Mouse (Mus musculus) hindbrain, embryonic 11.5 days (tissue): ENCODE measurements around the gene Acot12. TPM values are rescaled to one million over a fixed set of nuclear protein-coding genes. Genes with fewer than 3 reads are reported as not detected.

Experiments used
- ATAC-seq: fragments of 200-750 bp; cut with Nextera tagmentation; 2 replicates; pipeline ENCODE4 v1.8.0; 2017; ENCODE audit warnings: mild to moderate bottlenecking, moderate TSS enrichment, moderate library complexity; ENCODE audit not compliant: low FRiP score
- DNase-seq: peaks from one replicate; pipeline ENCODE4 v3.0.0-alpha.2; 2015; ENCODE audit warnings: low spot score
- H3K27ac ChIP-seq: fragments of 300-500 bp; sonication (generic); 2 replicates; pipeline ENCODE4 v1.5.1; 2014; ENCODE audit warnings: mild to moderate bottlenecking, low read depth, low read length
- H3K27me3 ChIP-seq: fragments of 300-500 bp; sonication (generic); 2 replicates; pipeline ENCODE4 v1.6.1; 2014; ENCODE audit warnings: mild to moderate bottlenecking, low read length, moderate library complexity, mixed read lengths; ENCODE audit not compliant: control insufficient read depth, insufficient read depth
- H3K36me3 ChIP-seq: fragments of 300-500 bp; sonication (generic); 2 replicates; pipeline ENCODE4 v1.6.1; 2014; ENCODE audit warnings: mild to moderate bottlenecking, low read length, moderate library complexity, mixed read lengths; ENCODE audit not compliant: control insufficient read depth, insufficient read depth
- H3K4me1 ChIP-seq: fragments of 300-500 bp; sonication (generic); replicated peaks from 2 replicates; pipeline ENCODE4 v1.6.1; 2014; ENCODE audit warnings: low read length, mixed read lengths; ENCODE audit not compliant: control insufficient read depth, insufficient read depth
- H3K4me2 ChIP-seq: fragments of 300-500 bp; sonication (generic); replicated peaks from 2 replicates; pipeline ENCODE4 v1.6.1; 2014; ENCODE audit warnings: mild to moderate bottlenecking, low read depth, low read length
- H3K4me3 ChIP-seq: fragments of 300-500 bp; sonication (generic); 2 replicates; pipeline ENCODE4 v1.5.1; 2014; ENCODE audit warnings: low read depth, low read length
- H3K9ac ChIP-seq: fragments of 300-500 bp; sonication (generic); 2 replicates; pipeline ENCODE4 v1.6.1; 2014; ENCODE audit warnings: low read depth, low read length
- H3K9me3 ChIP-seq: fragments of 300-500 bp; sonication (generic); 2 replicates; pipeline ENCODE4 v1.6.1; 2016; ENCODE audit warnings: low read length; ENCODE audit not compliant: control insufficient read depth
- WGBS: fragments of 180-500 bp; shearing (Covaris S2); extraction: QIAGEN DNeasy Blood & Tissue Kit; methylation state at CpG from one replicate; pipeline ENCODE4 v1.1.7; 2014; 5-methylcytosine and 5-hydroxymethylcytosine counted together
- polyA plus RNA-seq: library from polyadenylated mRNA; unstranded; fragments of >200 nt; fragmentation: Nextera tagmentation; extraction: Ambion mirVana; gene quantifications from 2 replicates; pipeline ENCODE4 v1.2.1, GENCODE M21; 2014

Acot12 gene
- 0.11 TPM in 1 of 2 replicates, not detected in the other for polyA plus RNA-seq

DNA sequence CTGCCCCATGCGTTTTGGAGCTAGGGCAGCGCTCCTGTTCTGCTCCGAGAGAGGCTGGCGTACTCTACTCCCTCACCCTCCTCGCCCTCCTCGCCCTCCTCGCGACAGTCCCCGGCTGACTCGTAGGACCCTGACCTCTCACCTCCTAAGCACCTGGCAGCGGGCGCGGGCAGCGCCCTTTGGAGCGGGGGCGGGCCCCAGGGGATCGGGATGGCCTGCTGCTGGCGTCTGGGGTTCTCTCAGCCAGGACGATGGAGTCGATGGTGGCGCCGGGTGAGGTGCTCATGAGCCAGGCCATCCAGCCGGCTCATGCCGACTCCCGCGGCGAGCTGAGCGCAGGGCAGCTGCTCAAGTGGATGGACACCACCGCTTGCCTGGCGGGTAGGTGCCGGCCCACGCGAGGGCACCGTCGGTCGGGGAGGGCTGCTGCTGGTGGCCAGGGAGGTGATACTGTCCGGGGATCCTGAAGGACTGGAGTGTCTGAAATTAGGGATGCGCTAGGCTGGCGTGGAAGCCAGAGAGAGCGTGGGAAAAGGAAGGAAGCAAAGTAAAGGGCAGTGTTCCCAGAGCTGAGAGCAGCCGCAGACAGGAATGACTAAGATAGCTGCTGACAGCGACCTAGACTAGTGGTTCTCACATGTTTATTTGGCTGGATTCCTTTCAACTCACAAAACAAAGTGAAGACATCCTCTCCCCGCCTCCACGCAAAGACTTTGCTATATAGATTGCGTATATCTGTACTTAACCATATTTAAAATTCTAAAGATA is at the start of gene Acot12:
Gene Acot12, plus strand, starts transcription at position 233 of the 768 bp plus-strand sequence.
- H3K9ac ChIP-seq, result peak within 1 kb of the TSS; percentile 48; the same call in 1 of the 2 replicates
- WGBS, result 7% methylated on average over 45 of the region's 45 CpGs
- no peaks in the 10 kb centered on the region for H3K9me3 ChIP-seq
- H3K4me1 ChIP-seq, result no peaks in the 10 kb centered on the region
- ATAC-seq, result peak; percentile 88
- peak within 1 kb of the TSS; percentile 36 for H3K4me3 ChIP-seq
- H3K27ac ChIP-seq, result no peak within 1 kb of the TSS; the same call in 1 of the 2 replicates
- peak within 1 kb of the TSS; percentile 84 for H3K4me2 ChIP-seq
- H3K36me3 ChIP-seq, result no peaks in the 10 kb centered on the region
- DNase-seq, result peak; percentile 55
- no peaks in the 10 kb centered on the region for H3K27me3 ChIP-seq

DNA sequence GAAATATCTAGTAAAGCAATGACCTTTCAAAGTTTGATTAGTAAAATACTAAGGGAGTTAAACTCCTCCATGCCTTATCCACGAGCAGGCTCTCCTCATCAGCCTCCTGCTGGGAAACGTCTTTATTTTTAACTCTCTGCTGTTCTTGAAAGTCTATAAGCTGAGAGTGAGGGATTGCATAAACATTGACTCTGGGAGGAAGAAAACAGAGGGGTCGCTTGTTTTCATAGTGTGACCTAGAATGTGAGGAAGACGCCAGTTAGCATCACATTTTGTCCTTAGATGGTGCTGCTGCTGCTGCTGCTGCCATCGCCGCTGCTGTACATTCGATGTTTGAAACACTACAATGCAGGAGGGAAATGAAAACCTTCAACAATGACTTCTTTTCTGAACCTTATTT is 47.7 kb upstream of the Acot12 start:
- Histone ChIP-seq H3K27me3 (no peaks in the 10 kb centered on the region), H3K27ac (no peak overlapping the region), H3K4me1 (no peaks in the 10 kb centered on the region), H3K9ac (no peak overlapping the region), H3K4me3 (no peak overlapping the region), H3K9me3 (no peaks in the 10 kb centered on the region), H3K36me3 (no peaks in the 10 kb centered on the region), H3K4me2 (no peak overlapping the region)
- 52% methylated on average over 7 of the region's 7 CpGs for WGBS
- no peak for DNase-seq
- no peak for ATAC-seq

DNA sequence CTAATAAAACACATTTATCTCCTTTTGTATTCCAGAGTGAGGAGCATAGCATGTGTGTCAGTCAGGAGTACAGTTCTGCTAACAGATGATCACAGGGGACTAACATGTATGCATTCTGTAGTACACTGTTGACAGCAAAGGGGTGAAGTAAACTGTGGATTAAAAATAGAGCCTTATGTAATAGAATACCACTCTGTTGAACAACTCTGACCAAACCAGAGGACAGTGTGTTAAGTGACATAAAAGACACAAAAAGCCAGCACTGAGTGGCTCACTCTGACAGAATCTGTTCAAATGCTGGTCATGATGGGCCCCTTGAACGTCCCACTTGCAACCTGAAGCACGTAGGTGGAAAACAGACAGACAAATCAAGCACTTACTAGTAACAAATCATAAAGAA is 45.9 kb upstream of the Acot12 start:
- H3K36me3 ChIP-seq, result no peaks in the 10 kb centered on the region
- WGBS, result 78% methylated on average over 2 of the region's 2 CpGs
- H3K4me3 ChIP-seq, result no peak overlapping the region
- no peak overlapping the region for H3K27ac ChIP-seq
- no peak overlapping the region for H3K4me2 ChIP-seq
- no peaks in the 10 kb centered on the region for H3K9me3 ChIP-seq
- DNase-seq, result no peak
- no peak overlapping the region for H3K9ac ChIP-seq
- H3K4me1 ChIP-seq, result no peaks in the 10 kb centered on the region
- ATAC-seq, result no peak
- H3K27me3 ChIP-seq, result no peaks in the 10 kb centered on the region

DNA sequence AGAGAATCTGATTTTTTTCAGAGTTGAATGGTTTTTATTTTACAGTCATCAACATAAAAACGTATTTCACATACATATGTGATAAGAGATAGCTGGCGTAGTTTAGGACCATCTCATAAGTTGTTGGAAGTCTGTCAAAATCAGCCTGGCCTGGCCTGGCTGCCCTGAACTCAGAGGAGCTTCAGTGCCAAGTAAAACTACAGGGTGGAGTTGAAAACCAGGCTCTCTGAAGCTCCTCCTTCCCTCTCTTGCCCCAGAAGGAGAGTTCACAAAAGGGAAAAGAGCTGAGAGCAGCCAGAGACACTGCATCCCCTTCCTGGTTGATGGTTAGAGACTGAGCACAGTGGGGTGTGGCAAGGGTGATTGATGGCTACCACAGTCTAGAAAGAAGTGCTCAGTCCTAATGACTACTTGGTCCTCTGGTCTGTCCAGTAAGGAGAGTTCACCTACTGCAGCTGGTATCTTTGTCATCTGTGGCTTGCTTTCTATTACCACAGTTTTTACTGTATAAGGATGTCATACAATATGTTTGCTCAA is 45.1 kb upstream of the Acot12 start:
- Histone ChIP-seq H3K4me2 (no peak overlapping the region), H3K27me3 (no peaks in the 10 kb centered on the region), H3K9ac (no peak overlapping the region), H3K4me3 (no peak overlapping the region), H3K36me3 (no peaks in the 10 kb centered on the region), H3K4me1 (no peaks in the 10 kb centered on the region), H3K27ac (no peak overlapping the region), H3K9me3 (no peaks in the 10 kb centered on the region)
- ATAC-seq, result no peak; the same call in 1 of the 2 replicates
- 88% methylated on average over 2 of the region's 2 CpGs for WGBS
- no peak for DNase-seq

DNA sequence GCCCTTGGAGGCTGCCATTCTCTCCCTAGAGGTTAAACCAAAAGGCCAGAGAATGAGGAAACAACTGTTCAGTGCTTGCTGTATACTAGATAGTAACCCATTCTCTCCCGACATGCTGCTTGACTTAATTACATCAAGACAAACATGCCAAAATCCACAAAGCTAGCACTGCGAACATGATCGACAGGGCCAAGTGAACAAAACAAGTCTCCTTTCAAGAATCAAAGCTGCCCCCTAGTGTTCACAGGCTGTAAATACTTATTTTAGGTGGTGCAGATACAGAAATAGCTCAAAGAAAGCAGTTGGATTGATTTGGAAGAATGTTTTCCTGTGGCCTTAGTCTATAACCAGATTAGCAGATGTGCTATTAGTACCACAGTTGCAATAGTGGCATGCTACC is 44.3 kb upstream of the Acot12 start:
- no peaks in the 10 kb centered on the region for H3K36me3 ChIP-seq
- ATAC-seq, result no peak
- 39% methylated on average over 3 of the region's 3 CpGs for WGBS
- no peaks in the 10 kb centered on the region for H3K4me1 ChIP-seq
- no peak overlapping the region for H3K27ac ChIP-seq
- no peaks in the 10 kb centered on the region for H3K27me3 ChIP-seq
- H3K4me3 ChIP-seq, result no peak overlapping the region
- no peaks in the 10 kb centered on the region for H3K9me3 ChIP-seq
- no peak overlapping the region for H3K9ac ChIP-seq
- no peak overlapping the region for H3K4me2 ChIP-seq
- peak; percentile 66 for DNase-seq

DNA sequence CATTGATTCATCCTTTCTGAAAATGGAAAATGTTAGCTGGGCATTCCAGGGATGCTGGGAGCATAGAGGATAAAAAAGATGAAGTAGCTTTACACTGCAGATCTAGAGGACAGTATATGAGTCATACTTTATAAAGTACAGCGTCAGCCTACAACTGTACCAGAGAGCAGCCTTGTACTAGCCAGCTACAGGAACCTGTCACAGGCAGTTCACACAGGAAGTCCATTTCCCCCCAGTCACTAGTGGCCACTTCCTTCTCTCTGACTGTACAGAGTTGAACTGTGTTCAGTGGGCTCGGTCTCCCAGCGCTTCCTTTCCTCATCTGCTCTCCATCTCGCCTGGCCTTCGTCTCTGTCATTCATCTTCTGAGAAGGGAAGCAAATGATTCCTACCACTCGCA is 39.0 kb upstream of the Acot12 start:
- Histone ChIP-seq H3K27me3 (no peaks in the 10 kb centered on the region), H3K4me2 (no peak overlapping the region), H3K4me1 (no peaks in the 10 kb centered on the region), H3K4me3 (no peak overlapping the region), H3K36me3 (no peaks in the 10 kb centered on the region), H3K27ac (no peak overlapping the region), H3K9ac (no peak overlapping the region), H3K9me3 (no peaks in the 10 kb centered on the region)
- 92% methylated on average over 6 of the region's 6 CpGs for WGBS
- DNase-seq, result no peak
- ATAC-seq, result no peak

DNA sequence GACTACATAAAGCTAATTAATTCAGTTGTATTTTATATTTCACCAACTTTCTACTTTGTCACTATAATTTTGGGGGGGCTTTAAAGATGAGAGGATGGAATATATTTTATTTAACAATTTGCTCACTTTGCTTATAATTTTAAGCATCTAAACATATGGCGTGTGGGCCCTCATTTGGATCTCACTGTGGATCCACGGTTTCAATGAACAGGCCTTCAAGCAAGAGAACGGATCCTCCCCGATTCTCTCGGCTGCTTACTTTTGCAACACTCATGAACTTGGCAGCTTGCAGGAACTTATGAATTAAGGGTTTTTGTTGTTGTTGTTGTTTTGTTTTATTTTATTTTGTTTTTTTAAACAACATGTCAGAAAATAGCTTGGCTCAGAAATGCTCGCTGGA is 21.8 kb upstream of the Acot12 start:
- Histone ChIP-seq H3K9me3 (no peaks in the 10 kb centered on the region), H3K27me3 (no peaks in the 10 kb centered on the region), H3K4me3 (no peak overlapping the region), H3K27ac (no peak overlapping the region), H3K36me3 (no peaks in the 10 kb centered on the region), H3K4me2 (no peak overlapping the region), H3K4me1 (no peaks in the 10 kb centered on the region), H3K9ac (no peak overlapping the region)
- 91% methylated on average over 6 of the region's 6 CpGs for WGBS
- DNase-seq (no peak), ATAC-seq (no peak)

DNA sequence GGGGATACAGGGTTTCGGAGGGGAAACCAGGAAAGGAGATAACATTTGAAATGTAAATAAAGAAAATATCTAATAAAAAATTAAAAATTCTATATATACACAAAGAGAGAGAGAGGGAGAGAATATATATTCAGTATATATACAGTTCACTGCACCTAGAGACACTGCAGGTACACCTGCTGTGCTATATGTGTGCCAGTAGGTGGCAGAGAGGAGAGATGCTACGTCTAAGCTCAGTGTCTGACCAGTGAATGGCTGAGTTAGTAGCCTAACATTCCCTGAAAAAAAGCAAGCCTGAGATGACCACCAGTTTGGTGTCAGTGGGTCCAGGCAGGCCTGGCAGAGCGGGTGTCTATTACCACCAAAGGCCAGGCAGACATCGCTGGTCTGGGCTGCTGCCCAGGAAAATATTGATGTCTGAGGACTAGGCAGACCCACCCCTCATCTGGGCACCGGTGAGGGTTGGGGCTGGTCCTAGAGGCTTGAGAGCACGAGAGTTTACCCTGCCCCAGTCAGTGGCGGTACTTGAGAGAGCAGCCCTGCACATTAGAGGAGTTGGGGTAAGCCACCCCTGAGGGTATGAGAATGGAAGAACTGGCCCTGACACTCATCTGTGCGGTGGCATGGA is 18.1 kb upstream of the Acot12 start:
- WGBS, result 67% methylated on average over 8 of the region's 8 CpGs
- Histone ChIP-seq H3K9ac (no peak overlapping the region), H3K27ac (no peak overlapping the region), H3K4me2 (no peak overlapping the region), H3K27me3 (no peaks in the 10 kb centered on the region), H3K4me3 (no peak overlapping the region), H3K9me3 (no peaks in the 10 kb centered on the region), H3K36me3 (no peaks in the 10 kb centered on the region), H3K4me1 (no peaks in the 10 kb centered on the region)
- DNase-seq (no peak), ATAC-seq (peak; percentile 73; the same call in 1 of the 2 replicates)

DNA sequence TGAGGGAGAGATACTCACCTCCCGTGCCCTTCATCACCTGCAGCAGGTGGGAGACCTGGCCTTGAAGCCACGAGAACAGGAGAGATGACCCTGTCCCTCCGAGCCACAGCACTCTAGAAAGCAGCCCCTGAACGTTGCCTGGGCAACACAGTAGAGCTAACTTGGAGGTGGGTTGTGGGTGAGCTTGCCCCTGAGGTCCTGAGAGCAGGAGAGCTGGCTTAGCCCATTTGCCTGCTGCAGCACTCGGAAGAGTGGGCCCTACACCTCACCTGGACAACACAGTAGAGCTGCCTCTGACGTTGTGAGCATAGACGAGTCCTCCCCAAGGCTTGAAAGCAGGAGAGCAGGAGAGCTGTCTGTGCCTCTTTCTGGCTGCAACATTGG is 17.6 kb upstream of the Acot12 start:
- Histone ChIP-seq H3K4me3 (no peak overlapping the region), H3K9me3 (no peaks in the 10 kb centered on the region), H3K4me1 (no peaks in the 10 kb centered on the region), H3K36me3 (no peaks in the 10 kb centered on the region), H3K4me2 (no peak overlapping the region), H3K27ac (no peak overlapping the region), H3K9ac (no peak overlapping the region), H3K27me3 (no peaks in the 10 kb centered on the region)
- ATAC-seq (no peak), DNase-seq (no peak)
- whole genome bisulfite sequencing, result 86% methylated on average over 7 of the region's 7 CpGs
